Mouse (Mus musculus) right cerebral cortex, postnatal 10 days (tissue): ENCODE measurements at regions not wholly inside any gene's neighbourhood (a gene's known extent, or its start where the extent isn't known, plus 50 kb on each side); places are given as distances from the start of the nearest gene placed in this dataset.
"Not testable (repeated sequence)": the region's sequence is repeated elsewhere in the genome, so short reads cannot be mapped to it uniquely, and the experiment has no call there.

Experiments used
- DNase-seq, 2 experiments: peaks; one replicate each; pipeline ENCODE4 v3.0.0; 2021; ENCODE audit warnings: low spot score in 2 of 2

DNA sequence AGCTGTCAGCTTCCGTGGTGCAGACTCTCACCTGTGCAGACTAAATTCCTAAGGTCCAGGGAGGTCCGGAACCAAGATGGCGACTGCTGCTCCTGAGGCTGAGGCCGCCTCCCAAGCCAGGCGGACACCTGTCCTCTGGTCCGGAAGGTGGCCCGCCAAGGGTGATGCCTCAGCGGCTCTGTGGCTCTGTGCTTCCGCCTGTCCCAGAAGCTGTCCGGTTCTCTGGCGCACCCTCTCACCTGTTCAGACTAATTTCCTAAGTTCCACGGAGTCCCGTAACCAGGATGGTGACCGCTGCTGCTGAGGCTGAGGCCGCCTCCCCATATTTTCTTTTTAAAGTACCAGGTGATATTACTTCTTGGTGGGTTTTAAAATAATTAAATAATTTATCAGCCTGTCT, 65.4 kb upstream of the B3galnt2 start:
- DNase-seq, result not testable (repeated sequence)

DNA sequence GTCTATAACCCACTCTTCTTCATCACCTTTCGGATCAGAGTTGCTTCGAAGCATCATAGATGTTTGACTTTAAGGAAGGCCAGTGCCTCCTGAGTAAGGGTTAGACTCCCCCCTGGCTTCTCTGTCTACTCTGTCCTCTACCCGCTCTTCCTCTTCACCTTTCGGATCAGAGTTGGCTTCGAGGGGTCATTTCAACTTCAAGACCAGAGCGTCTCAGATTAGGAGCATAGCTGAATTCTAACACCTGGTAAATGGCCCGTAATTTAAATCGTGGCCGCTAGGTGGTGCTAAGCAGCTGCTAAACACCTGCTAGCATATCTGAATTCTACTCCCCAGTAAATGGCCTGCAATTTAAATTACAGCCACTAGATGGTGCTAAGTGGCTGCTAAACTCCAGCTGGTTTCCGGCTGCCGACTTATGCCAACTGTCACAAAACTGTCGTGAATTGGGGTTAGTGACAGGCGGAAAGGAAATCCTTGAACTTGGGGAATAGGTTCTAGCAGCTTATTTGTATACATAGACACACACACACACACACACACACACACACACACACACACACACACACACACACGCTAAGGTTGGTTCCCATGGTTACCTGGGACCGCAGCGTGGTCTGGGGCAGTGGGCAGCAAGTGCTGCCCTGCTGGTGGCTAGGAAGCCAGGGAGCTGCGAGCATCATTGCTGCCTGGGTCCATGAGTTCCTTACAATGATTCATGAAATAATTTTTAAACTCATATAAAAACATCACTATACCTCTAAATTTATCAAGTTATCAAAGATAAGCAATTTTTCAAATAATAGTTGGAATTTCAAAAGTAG, 64.8 kb upstream of the B3galnt2 start:
- peak; percentile 97 for DNase-seq

DNA sequence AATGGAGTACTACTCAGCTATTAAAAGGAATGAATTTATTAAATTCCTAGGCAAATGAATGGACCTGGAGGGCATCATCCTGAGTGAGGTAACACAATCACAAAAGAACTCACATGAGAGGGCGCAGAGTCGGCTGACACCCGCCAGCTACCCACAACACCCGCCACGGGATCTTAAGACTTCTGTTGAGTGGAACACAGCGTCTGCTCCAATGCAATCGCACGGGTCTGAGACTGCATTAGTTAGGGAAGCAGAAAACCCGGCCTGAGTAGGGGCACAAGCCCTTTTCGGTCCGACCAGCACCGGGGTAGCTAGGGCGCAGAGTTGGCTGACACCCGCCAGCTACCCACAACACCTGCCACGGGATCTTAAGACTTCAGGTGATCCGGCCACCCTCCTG, 52.1 kb upstream of the B3galnt2 start:
- DNase-seq, result not testable (repeated sequence)
